ENCODE assay signal across 10 mouse cellular contexts in the genomic region with DNA sequence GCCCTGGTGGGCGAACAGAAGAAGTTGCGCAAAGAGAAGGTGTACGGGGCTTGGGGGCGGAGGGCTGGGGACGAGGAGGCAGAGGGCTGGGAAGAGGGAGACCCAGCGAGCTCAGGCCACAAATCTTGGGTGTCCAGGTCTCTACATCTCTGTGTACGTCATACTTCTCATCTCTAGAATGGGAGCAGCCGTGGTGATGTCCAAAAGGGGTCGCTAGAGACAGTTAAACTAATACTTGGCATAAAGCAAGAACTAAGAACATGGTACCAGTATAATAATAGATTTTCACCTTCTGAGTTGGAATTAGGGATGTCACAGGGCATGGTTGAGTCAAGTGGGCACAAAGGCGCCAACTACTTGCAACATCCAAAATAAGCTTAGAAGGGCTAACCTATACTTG. TPM values are rescaled to one million over a fixed set of nuclear protein-coding genes. Genes with fewer than 3 reads are reported as not detected.
DNase-seq lines count a peak whose midpoint lies in the region; ATAC-seq and TF ChIP-seq lines count a peak whose summit lies in the region.
"Had no signal": no experiment of that assay in that cellular context is flagged by ENCODE, and none has a peak within 500 bp of the region (broad histone marks: within the 10 kb centered on the region; RNA-seq: fewer than 3 reads in every experiment).

No protein-coding gene starts in this region.

- 0 out of 2 replicates have a peak overlapping the region, but pooled peaks have one; percentile 21 for H3K9ac ChIP-seq in kidney, embryonic 15.5 days
- no peak overlapping the region; the same call in 1 of the 2 replicates for H3K9ac ChIP-seq in embryonic facial prominence, embryonic 12.5 days
- 0 out of 2 replicates have a peak overlapping the region, but pooled peaks have one; percentile 30 for H3K9ac ChIP-seq in hindbrain, embryonic 15.5 days
- H3K9ac ChIP-seq in midbrain, postnatal 0 days (replicated peaks; ENCODE audit: low read length, poor library complexity, severe bottlenecking) = no peak overlapping the region

- peaks cover 82% of the 10 kb centered on the region for H3K27me3 ChIP-seq in kidney, embryonic 15.5 days
- H3K27me3 ChIP-seq in embryonic facial prominence, embryonic 12.5 days = peaks cover 67% of the 10 kb centered on the region
- peaks cover 20% of the 10 kb centered on the region for H3K27me3 ChIP-seq in hindbrain, embryonic 15.5 days
- no peaks in the 10 kb centered on the region; the same call in 1 of the 2 replicates for H3K27me3 ChIP-seq in midbrain, postnatal 0 days (ENCODE audit: insufficient read depth, low read length)

- H3K36me3 ChIP-seq in kidney, embryonic 15.5 days = no peaks in the 10 kb centered on the region
- H3K36me3 ChIP-seq in embryonic facial prominence, embryonic 12.5 days = no peaks in the 10 kb centered on the region
- H3K36me3 ChIP-seq in hindbrain, embryonic 15.5 days = no peaks in the 10 kb centered on the region
- no peaks in the 10 kb centered on the region for H3K36me3 ChIP-seq in midbrain, postnatal 0 days (ENCODE audit: insufficient read depth, low read length)

- H3K27ac ChIP-seq in kidney, embryonic 15.5 days = no peak overlapping the region
- no peak overlapping the region for H3K27ac ChIP-seq in embryonic facial prominence, embryonic 12.5 days
- H3K27ac ChIP-seq in hindbrain, embryonic 15.5 days (replicated peaks) = peak overlapping the region; percentile 23
- H3K27ac ChIP-seq in midbrain, postnatal 0 days (ENCODE audit: low read depth, low read length) = 0 out of 2 replicates have a peak overlapping the region, but pooled peaks have one; percentile 3

- peak; percentile 25; the same call in 1 of the 2 replicates for TF ChIP-seq CTCF in midbrain, postnatal 0 days (IDR thresholded peaks at IDR 0.05)

- H3K4me1 ChIP-seq in kidney, embryonic 15.5 days = peaks cover 28% of the 10 kb centered on the region
- peaks cover 10% of the 10 kb centered on the region for H3K4me1 ChIP-seq in embryonic facial prominence, embryonic 12.5 days
- H3K4me1 ChIP-seq in hindbrain, embryonic 15.5 days (replicated peaks) = peaks cover 16% of the 10 kb centered on the region
- H3K4me1 ChIP-seq in midbrain, postnatal 0 days (ENCODE audit: insufficient read depth, low read length) = peaks cover 7% of the 10 kb centered on the region; the same call in 1 of the 2 replicates

- 49% methylated on average over 10 of the region's 10 CpGs for WGBS in kidney, embryonic 15.5 days
- 51% methylated on average over 10 of the region's 10 CpGs for WGBS in embryonic facial prominence, embryonic 12.5 days
- 61% methylated on average over 10 of the region's 10 CpGs for WGBS in hindbrain, embryonic 15.5 days
- 54% methylated on average over 10 of the region's 10 CpGs for WGBS in midbrain, postnatal 0 days

- no peaks in the 10 kb centered on the region for H3K9me3 ChIP-seq in kidney, embryonic 15.5 days (replicated peaks)
- H3K9me3 ChIP-seq in embryonic facial prominence, embryonic 12.5 days = no peaks in the 10 kb centered on the region
- H3K9me3 ChIP-seq in hindbrain, embryonic 15.5 days = no peaks in the 10 kb centered on the region
- H3K9me3 ChIP-seq in midbrain, postnatal 0 days (ENCODE audit: low read length) = no peaks in the 10 kb centered on the region

- DNase-seq in kidney, adult 9 months = no peak
- no peak for DNase-seq in midbrain, postnatal 0 days (ENCODE audit: low spot score)
- DNase-seq in adrenal gland, adult (ENCODE audit: inconsistent age in 2 of 2, low spot score in 1 of 2) = no peak
- no peak for DNase-seq in ovary, postnatal 14 days (ENCODE audit: low spot score)
- DNase-seq in spleen, postnatal 4 days (ENCODE audit: low spot score in 2 of 2) = no peak

- H3K4me2 ChIP-seq in kidney, embryonic 15.5 days = peak overlapping the region; percentile 62
- peak overlapping the region; percentile 51 for H3K4me2 ChIP-seq in embryonic facial prominence, embryonic 12.5 days (replicated peaks)
- H3K4me2 ChIP-seq in hindbrain, embryonic 15.5 days = peak overlapping the region; percentile 63
- H3K4me2 ChIP-seq in midbrain, postnatal 0 days (ENCODE audit: low read depth, low read length, poor library complexity, severe bottlenecking) = peak overlapping the region; percentile 54

- peak overlapping the region; percentile 35 for H3K4me3 ChIP-seq in kidney, embryonic 15.5 days (replicated peaks)
- peak overlapping the region; percentile 31 for H3K4me3 ChIP-seq in embryonic facial prominence, embryonic 12.5 days
- H3K4me3 ChIP-seq in hindbrain, embryonic 15.5 days = peak overlapping the region; percentile 32
- H3K4me3 ChIP-seq in midbrain, postnatal 0 days (ENCODE audit: low read depth, low read length) = peak overlapping the region; percentile 30

- no peak for ATAC-seq in kidney, embryonic 15.5 days (replicated peaks; ENCODE audit: low FRiP score)
- ATAC-seq in embryonic facial prominence, embryonic 12.5 days (ENCODE audit: insufficient number of reproducible peaks, insufficient read depth, low FRiP score, low TSS enrichment) = no peak
- 0 out of 2 replicates have a peak, but pooled peaks have one; percentile 2 for ATAC-seq in hindbrain, embryonic 15.5 days (ENCODE audit: low FRiP score, low read depth)
- no peak for ATAC-seq in midbrain, postnatal 0 days (ENCODE audit: low FRiP score)

RNA-seq across cellular contexts. Expression of a gene that starts 9.9 kb away (rescaled TPM):
- polyA plus RNA-seq in kidney, embryonic 15.5 days (2015; fragmentation: Nextera tagmentation; extraction: Ambion mirVana) = 1.0 and 1.5 TPM in 2 replicates
- polyA plus RNA-seq in embryonic facial prominence, embryonic 12.5 days (2016; fragmentation: Nextera tagmentation; extraction: Ambion mirVana) = 7.6 and 8.7 TPM in 2 replicates
- polyA plus RNA-seq in hindbrain, embryonic 15.5 days (2015; fragmentation: Nextera tagmentation; extraction: Ambion mirVana) = 26.0 and 26.4 TPM in 2 replicates
- total RNA-seq in midbrain, postnatal 0 days (2014; rRNA removed) = 46.9 and 68.2 TPM in 2 replicates
- polyA plus RNA-seq in midbrain, postnatal 0 days (2015; fragmentation: Nextera tagmentation; extraction: Ambion mirVana) = 27.1 and 28.0 TPM in 2 replicates
- total RNA-seq: gastrocnemius, adult 18-20 months had no signal

RNA-seq across cellular contexts. Expression of a gene that starts 12.8 kb away (rescaled TPM):
- polyA plus RNA-seq in kidney, embryonic 15.5 days (2015; fragmentation: Nextera tagmentation; extraction: Ambion mirVana) = 0.14 TPM in 1 of 2 replicates, not detected in the other
- not detected in 2 replicates for polyA plus RNA-seq in embryonic facial prominence, embryonic 12.5 days (2016; fragmentation: Nextera tagmentation; extraction: Ambion mirVana)
- not detected in 2 replicates for polyA plus RNA-seq in hindbrain, embryonic 15.5 days (2015; fragmentation: Nextera tagmentation; extraction: Ambion mirVana)
- not detected in 2 replicates for total RNA-seq in midbrain, postnatal 0 days (2014; rRNA removed)
- not detected in 2 replicates for polyA plus RNA-seq in midbrain, postnatal 0 days (2015; fragmentation: Nextera tagmentation; extraction: Ambion mirVana)
- total RNA-seq: gastrocnemius, adult 18-20 months; left cerebral cortex, postnatal 14 days had no signal

RNA-seq across cellular contexts. Expression of a gene that starts 20.7 kb away (rescaled TPM):
- polyA plus RNA-seq in kidney, embryonic 15.5 days (2015; fragmentation: Nextera tagmentation; extraction: Ambion mirVana) = 0.09 TPM in 2 replicates
- polyA plus RNA-seq in embryonic facial prominence, embryonic 12.5 days (2016; fragmentation: Nextera tagmentation; extraction: Ambion mirVana) = 2.1 and 2.4 TPM in 2 replicates
- 0.51 and 0.93 TPM in 2 replicates for polyA plus RNA-seq in hindbrain, embryonic 15.5 days (2015; fragmentation: Nextera tagmentation; extraction: Ambion mirVana)
- 5.3 and 7.2 TPM in 2 replicates for total RNA-seq in midbrain, postnatal 0 days (2014; rRNA removed)
- polyA plus RNA-seq in midbrain, postnatal 0 days (2015; fragmentation: Nextera tagmentation; extraction: Ambion mirVana) = 0.85 and 1.3 TPM in 2 replicates

RNA-seq across cellular contexts. Expression of a gene that starts 58.7 kb away (rescaled TPM):
- 0.41 and 0.56 TPM in 2 replicates for polyA plus RNA-seq in kidney, embryonic 15.5 days (2015; fragmentation: Nextera tagmentation; extraction: Ambion mirVana)
- polyA plus RNA-seq in embryonic facial prominence, embryonic 12.5 days (2016; fragmentation: Nextera tagmentation; extraction: Ambion mirVana) = 2.0 and 2.2 TPM in 2 replicates
- polyA plus RNA-seq in hindbrain, embryonic 15.5 days (2015; fragmentation: Nextera tagmentation; extraction: Ambion mirVana) = 2.5 and 3.1 TPM in 2 replicates
- 3.8 and 4.4 TPM in 2 replicates for total RNA-seq in midbrain, postnatal 0 days (2014; rRNA removed)
- polyA plus RNA-seq in midbrain, postnatal 0 days (2015; fragmentation: Nextera tagmentation; extraction: Ambion mirVana) = 2.0 and 3.2 TPM in 2 replicates

Comparison
In these comparisons a context has a peak if more than half of its experiments do, and no peak if none do; other contexts are left out.
1. H3K27ac ChIP-seq: peak in hindbrain, embryonic 15.5 days (single experiment) and midbrain, postnatal 0 days (single experiment); none in kidney, embryonic 15.5 days (single experiment) and embryonic facial prominence, embryonic 12.5 days (single experiment).
2. H3K9ac ChIP-seq: peak in kidney, embryonic 15.5 days (single experiment) and hindbrain, embryonic 15.5 days (single experiment); none in embryonic facial prominence, embryonic 12.5 days (single experiment) and midbrain, postnatal 0 days (single experiment).
3. Peak in every context shown above with its lines, with median percentiles within 50 percentile points of each other: H3K4me2 ChIP-seq and H3K4me3 ChIP-seq.